Mouse (Mus musculus): Measurements from ENCODE around the gene Selenoh.

The Selenoh gene

GRCm38 (mm10) chr2:84632001-84632400 lies 38.6 kb downstream of the Selenoh start:
- DNase-seq (ENCODE audit: low spot score): no peak

GRCm38 (mm10) chr2:84627036-84627435 lies 43.5 kb downstream of the Selenoh start:
- no peak for DNase-seq (ENCODE audit: low spot score)

- DNase-seq (ENCODE audit: low spot score): no peak
Observed at GRCm38 (mm10) chr2:84626366-84626975, 44.1 kb downstream of the Selenoh start.

- no peak for DNase-seq (ENCODE audit: low spot score)
Observed at GRCm38 (mm10) chr2:84624201-84624600, 46.4 kb downstream of the Selenoh start.

GRCm38 (mm10) chr2:84623428-84624119 lies 47.0 kb downstream of the Selenoh start:
- DNase-seq (ENCODE audit: low spot score): no peak

DNA sequence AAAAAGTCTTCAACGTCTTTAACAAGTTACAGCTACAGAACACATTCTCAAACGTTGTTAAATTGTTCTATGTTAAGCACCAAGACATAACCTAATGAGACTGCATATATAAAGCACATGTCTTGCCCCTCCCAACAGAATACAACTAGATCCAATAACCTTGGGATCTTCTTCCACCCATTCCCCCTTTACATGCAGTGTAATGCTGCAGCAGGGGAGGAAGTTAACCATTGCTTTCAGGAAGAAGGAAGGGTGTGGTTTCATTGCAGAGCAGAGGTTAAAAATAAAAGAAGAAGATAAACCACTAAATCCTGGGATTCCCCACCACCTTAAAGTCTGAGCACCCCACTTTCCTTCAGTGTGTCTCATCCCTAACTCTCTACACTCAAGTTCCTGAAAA lies 47.9 kb downstream of the Selenoh start:
- no peak for DNase-seq (ENCODE audit: low spot score)

DNA sequence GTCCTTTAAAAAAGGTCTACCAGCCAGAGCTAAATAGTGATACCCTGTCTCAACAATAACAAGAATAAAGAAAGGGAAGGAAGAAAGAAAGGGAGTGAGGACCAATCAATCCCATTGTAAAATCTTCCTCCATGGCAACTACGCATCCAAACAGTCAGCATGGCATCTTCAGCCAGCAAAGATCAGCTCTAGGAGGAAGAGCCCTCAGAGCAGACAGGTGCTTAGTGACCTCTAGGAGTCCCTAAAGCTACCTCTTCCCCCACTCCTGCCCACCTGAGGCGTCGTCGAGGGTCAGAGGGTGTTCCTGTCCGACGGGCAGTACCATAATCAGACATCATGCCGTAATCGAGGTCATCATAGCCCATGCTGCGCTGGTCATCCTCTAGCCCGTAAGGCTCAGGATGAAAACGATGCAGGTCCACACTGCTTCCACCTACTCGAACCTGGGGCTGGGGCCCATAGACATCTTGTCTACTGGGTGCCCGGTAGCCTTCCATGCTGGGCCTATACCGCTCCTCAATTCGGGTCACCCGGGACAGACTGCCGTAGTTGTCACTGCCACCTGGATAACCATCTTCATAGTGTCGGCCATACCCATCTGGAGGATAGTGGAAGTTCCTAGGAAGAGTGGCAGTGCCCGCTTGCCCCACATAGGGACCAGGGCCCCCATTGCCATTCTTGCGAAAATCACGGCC lies 50.8 kb downstream of the Selenoh start:
- DNase-seq (ENCODE audit: low spot score): no peak
